Mouse (Mus musculus): Measurements from ENCODE around the gene Polr3b. TPM values are rescaled to one million over a fixed set of nuclear protein-coding genes. Genes with fewer than 3 reads are reported as not detected.

Gene Polr3b
- polyA plus RNA-seq, 1 experiment from 2014 or later, result 15.8 TPM

DNA sequence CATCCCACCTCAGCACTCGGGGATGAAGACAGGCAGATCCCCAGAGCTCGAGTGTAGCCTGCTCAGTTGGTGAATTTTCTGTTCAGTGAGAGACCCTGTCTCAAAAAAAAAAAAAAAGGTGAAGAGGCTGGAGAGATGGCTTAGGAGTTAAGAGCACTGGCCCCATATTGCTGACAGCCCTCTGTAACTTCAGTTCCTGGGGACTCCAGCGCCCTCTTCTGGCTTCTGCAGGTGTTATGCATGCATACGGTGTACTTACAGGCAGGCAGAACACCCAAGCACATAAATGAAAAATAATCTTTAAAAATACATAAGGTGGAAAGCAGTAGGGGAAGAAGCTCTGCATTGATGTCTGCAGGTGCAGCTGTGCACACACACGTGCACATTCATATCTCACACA, 9.1 kb downstream of the Polr3b start:
- Histone ChIP-seq H3K4me3 (ENCODE audit: low read depth, low read length) (no peak overlapping the region), H3K4me2 (no peak overlapping the region), H3K4me1 (replicated peaks; ENCODE audit: control insufficient read depth, insufficient read depth, low read length) (no peaks in the 10 kb centered on the region), H3K27ac (ENCODE audit: low read depth, low read length) (no peak overlapping the region), H3K9ac (ENCODE audit: low read depth, low read length) (no peak overlapping the region), H3K36me3 (ENCODE audit: control insufficient read depth, insufficient read depth, low read length) (peaks cover 15% of the 10 kb centered on the region; the same call in 1 of the 2 replicates), H3K27me3 (replicated peaks; ENCODE audit: control insufficient read depth, insufficient read depth, low read length) (no peaks in the 10 kb centered on the region), H3K9me3 (ENCODE audit: control insufficient read depth, low read length) (no peaks in the 10 kb centered on the region)
- 68% methylated on average over 5 of the region's 5 CpGs for WGBS
- ATAC-seq (replicated peaks; ENCODE audit: low FRiP score), result no peak
- DNase-seq (ENCODE audit: low spot score), result no peak

DNA sequence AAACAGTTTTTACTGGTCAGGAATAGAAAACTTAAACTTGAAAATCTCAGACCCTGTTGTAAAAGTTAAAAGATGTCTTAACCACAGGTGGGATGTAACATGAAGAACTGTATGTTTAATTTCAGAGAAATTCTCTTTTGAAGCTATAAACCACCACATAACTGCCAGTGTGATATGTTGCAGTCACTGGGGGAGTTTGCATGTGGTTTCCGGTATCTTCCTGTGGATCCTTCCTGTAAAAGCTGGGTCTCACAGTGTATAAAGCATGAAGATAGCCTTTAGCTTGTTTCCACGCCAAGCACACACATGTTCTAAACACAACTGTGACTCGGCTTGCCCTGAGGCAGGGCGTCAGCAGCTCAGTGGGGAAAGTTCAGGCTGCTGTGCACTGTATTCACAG, 9.9 kb downstream of the Polr3b start:
- Histone ChIP-seq H3K36me3 (ENCODE audit: control insufficient read depth, insufficient read depth, low read length) (peaks cover 21% of the 10 kb centered on the region; the same call in 1 of the 2 replicates), H3K4me2 (no peak overlapping the region), H3K9ac (ENCODE audit: low read depth, low read length) (no peak overlapping the region), H3K27me3 (replicated peaks; ENCODE audit: control insufficient read depth, insufficient read depth, low read length) (no peaks in the 10 kb centered on the region), H3K4me3 (ENCODE audit: low read depth, low read length) (no peak overlapping the region), H3K9me3 (ENCODE audit: control insufficient read depth, low read length) (no peaks in the 10 kb centered on the region), H3K4me1 (replicated peaks; ENCODE audit: control insufficient read depth, insufficient read depth, low read length) (no peaks in the 10 kb centered on the region), H3K27ac (ENCODE audit: low read depth, low read length) (no peak overlapping the region)
- 96% methylated on average over 4 of the region's 4 CpGs for WGBS
- ATAC-seq (replicated peaks; ENCODE audit: low FRiP score), result no peak
- DNase-seq (ENCODE audit: low spot score), result no peak

DNA sequence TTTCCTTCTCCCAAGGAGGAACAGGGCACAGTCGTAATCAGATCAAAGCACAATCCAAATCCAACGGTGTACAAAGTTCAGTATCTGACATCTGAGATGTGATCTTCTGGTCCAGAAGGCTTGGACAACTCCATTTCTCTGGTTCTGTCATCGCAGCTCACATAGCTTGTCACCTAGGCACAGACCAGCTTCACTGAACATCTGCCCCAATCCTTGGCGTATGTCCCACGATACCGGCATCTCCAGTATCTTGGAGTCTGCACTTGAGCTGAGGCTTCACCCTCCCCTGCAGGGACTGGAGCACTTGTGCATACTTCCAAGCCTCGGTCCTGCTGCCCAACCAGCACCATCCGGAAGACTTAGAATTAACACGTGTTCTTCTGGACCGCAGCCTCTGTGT, 14.6 kb downstream of the Polr3b start:
- no peak for DNase-seq (ENCODE audit: low spot score)
- no peak overlapping the region for H3K27ac ChIP-seq (ENCODE audit: low read depth, low read length)
- peaks cover 3% of the 10 kb centered on the region for H3K4me1 ChIP-seq (replicated peaks; ENCODE audit: control insufficient read depth, insufficient read depth, low read length)
- no peak for ATAC-seq (replicated peaks; ENCODE audit: low FRiP score)
- no peaks in the 10 kb centered on the region for H3K27me3 ChIP-seq (replicated peaks; ENCODE audit: control insufficient read depth, insufficient read depth, low read length)
- no peaks in the 10 kb centered on the region for H3K9me3 ChIP-seq (ENCODE audit: control insufficient read depth, low read length)
- H3K4me2 ChIP-seq, result no peak overlapping the region
- no peak overlapping the region for H3K4me3 ChIP-seq (ENCODE audit: low read depth, low read length)
- 93% methylated on average over 10 of the region's 10 CpGs for WGBS
- H3K36me3 ChIP-seq (ENCODE audit: control insufficient read depth, insufficient read depth, low read length), result peaks cover 19% of the 10 kb centered on the region
- H3K9ac ChIP-seq (ENCODE audit: low read depth, low read length), result no peak overlapping the region

DNA sequence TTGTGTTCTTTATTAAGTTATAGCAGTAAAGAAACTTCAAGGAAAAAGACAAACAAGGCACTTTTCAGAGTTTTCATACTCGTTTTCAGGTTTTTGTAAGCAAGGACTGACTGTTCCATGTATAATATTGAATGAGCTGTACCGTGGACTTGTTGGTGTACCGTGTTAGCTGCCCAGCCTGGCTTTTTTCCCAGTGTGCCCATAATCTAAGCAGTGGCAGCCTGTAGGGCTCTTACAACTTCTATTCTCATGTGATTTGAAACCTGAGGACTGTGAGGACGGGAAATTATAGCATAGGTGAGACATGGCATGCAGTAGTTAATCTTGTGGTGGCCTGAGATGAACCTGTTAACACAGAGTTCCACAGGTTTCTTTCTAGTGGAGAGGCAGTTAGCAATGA, 16.3 kb downstream of the Polr3b start:
- H3K4me2 ChIP-seq, result no peak overlapping the region
- no peaks in the 10 kb centered on the region for H3K9me3 ChIP-seq (ENCODE audit: control insufficient read depth, low read length)
- no peak for DNase-seq (ENCODE audit: low spot score)
- no peak overlapping the region for H3K4me3 ChIP-seq (ENCODE audit: low read depth, low read length)
- H3K36me3 ChIP-seq (ENCODE audit: control insufficient read depth, insufficient read depth, low read length), result peaks cover 15% of the 10 kb centered on the region
- WGBS, result 90% methylated on average over 4 of the region's 4 CpGs
- H3K27ac ChIP-seq (ENCODE audit: low read depth, low read length), result no peak overlapping the region
- H3K4me1 ChIP-seq (replicated peaks; ENCODE audit: control insufficient read depth, insufficient read depth, low read length), result peaks cover 3% of the 10 kb centered on the region
- no peak overlapping the region for H3K9ac ChIP-seq (ENCODE audit: low read depth, low read length)
- ATAC-seq (replicated peaks; ENCODE audit: low FRiP score), result no peak
- no peaks in the 10 kb centered on the region for H3K27me3 ChIP-seq (replicated peaks; ENCODE audit: control insufficient read depth, insufficient read depth, low read length)

DNA sequence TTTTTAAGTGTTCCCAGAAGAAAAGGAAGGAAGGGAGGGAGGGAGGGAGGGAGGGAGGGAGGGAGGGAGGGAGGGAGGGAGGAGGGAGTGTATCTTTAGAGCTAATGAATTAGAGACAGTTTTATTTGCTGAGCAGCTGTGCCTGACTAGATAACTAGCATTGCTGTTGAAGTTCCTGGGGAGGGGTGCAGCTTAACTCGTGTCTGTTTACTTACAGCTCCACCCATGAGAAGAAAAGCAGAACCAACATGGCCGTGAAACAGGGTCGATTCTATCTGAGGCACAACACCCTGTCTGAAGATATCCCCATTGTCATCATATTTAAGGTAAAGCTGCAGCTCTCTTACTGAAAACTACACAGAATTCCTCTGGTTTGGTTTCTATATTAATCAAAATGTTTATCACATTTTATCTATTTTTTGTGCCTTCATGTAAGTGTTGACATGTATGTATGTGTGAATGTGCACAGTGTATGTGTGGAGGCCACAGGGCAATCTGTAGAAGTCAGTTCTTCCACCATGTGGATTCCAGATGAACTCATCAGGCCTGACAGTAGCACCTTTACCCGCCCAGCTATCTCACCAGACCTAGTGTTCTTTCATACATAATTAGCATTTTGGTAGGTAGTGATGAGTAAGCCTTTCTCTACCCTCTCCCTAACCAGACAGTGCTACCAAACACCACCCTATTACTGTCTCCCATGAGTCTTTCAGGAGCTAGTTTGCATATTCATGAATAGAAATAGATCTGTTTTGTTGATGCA, 17.6 kb downstream of the Polr3b start:
- H3K4me3 ChIP-seq (ENCODE audit: low read depth, low read length), result no peak overlapping the region

DNA sequence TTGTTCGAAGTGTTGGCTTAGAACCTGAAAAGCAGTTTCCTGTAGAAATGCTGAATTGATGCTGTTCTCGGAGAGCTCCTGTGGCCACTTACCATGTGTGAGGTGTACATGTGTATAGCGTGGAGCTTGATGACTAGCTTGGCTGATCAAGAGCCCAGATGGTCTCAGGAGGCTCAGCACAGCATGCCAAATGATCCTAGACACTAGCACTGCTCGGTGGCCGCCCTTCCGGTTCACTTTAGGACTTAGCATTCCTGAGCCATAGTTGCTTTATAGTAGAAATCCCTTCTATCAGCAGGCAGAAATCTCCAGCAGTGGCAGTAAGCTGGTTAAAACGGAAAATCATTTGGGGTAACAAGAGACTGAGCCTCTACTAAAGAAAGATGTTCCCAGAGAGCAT, 18.8 kb downstream of the Polr3b start:
- DNase-seq (ENCODE audit: low spot score) (no peak), ATAC-seq (replicated peaks; ENCODE audit: low FRiP score) (no peak)
- H3K4me2 ChIP-seq, result no peak overlapping the region
- H3K36me3 ChIP-seq (ENCODE audit: control insufficient read depth, insufficient read depth, low read length), result peaks cover 12% of the 10 kb centered on the region
- no peak overlapping the region for H3K4me3 ChIP-seq (ENCODE audit: low read depth, low read length)
- H3K9ac ChIP-seq (ENCODE audit: low read depth, low read length), result no peak overlapping the region
- no peaks in the 10 kb centered on the region for H3K9me3 ChIP-seq (ENCODE audit: control insufficient read depth, low read length)
- WGBS, result 84% methylated on average over 7 of the region's 7 CpGs
- peaks cover 3% of the 10 kb centered on the region for H3K4me1 ChIP-seq (replicated peaks; ENCODE audit: control insufficient read depth, insufficient read depth, low read length)
- H3K27ac ChIP-seq (ENCODE audit: low read depth, low read length), result no peak overlapping the region
- no peaks in the 10 kb centered on the region for H3K27me3 ChIP-seq (replicated peaks; ENCODE audit: control insufficient read depth, insufficient read depth, low read length)

More for the DNA sequence above, 17.6 kb downstream of the Polr3b start:
- no peaks in the 10 kb centered on the region for H3K27me3 ChIP-seq (replicated peaks; ENCODE audit: control insufficient read depth, insufficient read depth, low read length)
- H3K9me3 ChIP-seq (ENCODE audit: control insufficient read depth, low read length), result no peaks in the 10 kb centered on the region
- peaks cover 3% of the 10 kb centered on the region for H3K4me1 ChIP-seq (replicated peaks; ENCODE audit: control insufficient read depth, insufficient read depth, low read length)
- H3K9ac ChIP-seq (ENCODE audit: low read depth, low read length), result no peak overlapping the region
- no peak overlapping the region; the same call in 1 of the 2 replicates for H3K4me2 ChIP-seq
- peak overlapping the region; percentile 19; the same call in 1 of the 2 replicates for H3K27ac ChIP-seq (ENCODE audit: low read depth, low read length)
- peak; percentile 88 for ATAC-seq (replicated peaks; ENCODE audit: low FRiP score)
- peaks cover 12% of the 10 kb centered on the region for H3K36me3 ChIP-seq (ENCODE audit: control insufficient read depth, insufficient read depth, low read length)
- 51% methylated on average over 4 of the region's 4 CpGs for WGBS
- no peak for DNase-seq (ENCODE audit: low spot score)

DNA sequence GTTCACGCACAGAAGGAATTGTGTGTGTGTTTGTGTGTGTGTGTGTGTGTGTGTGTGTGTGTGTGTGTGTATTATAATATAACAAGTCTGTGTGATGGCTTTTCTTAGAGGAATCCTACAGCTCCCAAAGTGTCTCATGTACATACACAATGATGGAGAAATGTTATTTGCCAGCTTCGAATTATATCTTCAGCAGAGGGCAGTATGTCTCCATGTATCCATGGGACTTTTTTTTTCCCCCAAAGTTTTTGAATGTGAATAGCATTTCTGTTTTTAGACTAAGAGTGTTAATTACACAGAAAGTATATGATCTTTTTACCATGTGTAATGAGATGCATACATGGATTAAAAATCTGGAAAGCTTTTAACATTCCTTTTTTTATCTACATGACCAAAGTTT, 19.5 kb downstream of the Polr3b start:
- Histone ChIP-seq H3K4me3 (ENCODE audit: low read depth, low read length) (no peak overlapping the region), H3K4me2 (no peak overlapping the region), H3K36me3 (ENCODE audit: control insufficient read depth, insufficient read depth, low read length) (peaks cover 7% of the 10 kb centered on the region), H3K9ac (ENCODE audit: low read depth, low read length) (no peak overlapping the region), H3K4me1 (replicated peaks; ENCODE audit: control insufficient read depth, insufficient read depth, low read length) (peaks cover 3% of the 10 kb centered on the region), H3K27ac (ENCODE audit: low read depth, low read length) (no peak overlapping the region), H3K27me3 (replicated peaks; ENCODE audit: control insufficient read depth, insufficient read depth, low read length) (no peaks in the 10 kb centered on the region), H3K9me3 (ENCODE audit: control insufficient read depth, low read length) (no peaks in the 10 kb centered on the region)
- ATAC-seq (replicated peaks; ENCODE audit: low FRiP score) (no peak), DNase-seq (ENCODE audit: low spot score) (no peak)
- WGBS, result 73% methylated on average over 2 of the region's 2 CpGs

DNA sequence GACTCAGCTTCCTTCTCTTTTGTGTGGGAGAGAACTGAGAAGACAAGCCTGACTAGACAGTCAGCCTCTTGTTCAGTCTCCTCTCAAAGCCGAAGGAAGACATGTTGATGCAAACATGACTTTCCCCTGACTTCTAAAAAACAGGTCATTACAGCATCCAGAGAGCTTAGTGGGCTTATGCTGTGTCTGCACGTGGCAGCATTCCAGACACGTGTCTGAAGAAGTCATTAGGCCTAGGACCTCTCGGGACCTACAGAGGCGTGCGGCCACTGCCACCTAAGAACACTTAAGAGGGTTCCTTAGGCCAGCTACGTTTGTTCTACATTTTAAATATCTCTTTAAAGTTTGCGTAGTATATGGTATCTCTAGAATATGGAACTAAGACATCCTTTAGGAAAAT, 23.8 kb downstream of the Polr3b start:
- Histone ChIP-seq H3K9ac (ENCODE audit: low read depth, low read length) (no peak overlapping the region), H3K27me3 (replicated peaks; ENCODE audit: control insufficient read depth, insufficient read depth, low read length) (no peaks in the 10 kb centered on the region), H3K36me3 (ENCODE audit: control insufficient read depth, insufficient read depth, low read length) (0 out of 2 replicates have a peak, but pooled peaks cover 2% of the 10 kb centered on the region), H3K9me3 (ENCODE audit: control insufficient read depth, low read length) (no peaks in the 10 kb centered on the region), H3K4me3 (ENCODE audit: low read depth, low read length) (no peak overlapping the region), H3K27ac (ENCODE audit: low read depth, low read length) (no peak overlapping the region), H3K4me1 (replicated peaks; ENCODE audit: control insufficient read depth, insufficient read depth, low read length) (no peaks in the 10 kb centered on the region), H3K4me2 (no peak overlapping the region)
- no peak for DNase-seq (ENCODE audit: low spot score)
- ATAC-seq (replicated peaks; ENCODE audit: low FRiP score), result no peak
- WGBS, result 89% methylated on average over 8 of the region's 8 CpGs

DNA sequence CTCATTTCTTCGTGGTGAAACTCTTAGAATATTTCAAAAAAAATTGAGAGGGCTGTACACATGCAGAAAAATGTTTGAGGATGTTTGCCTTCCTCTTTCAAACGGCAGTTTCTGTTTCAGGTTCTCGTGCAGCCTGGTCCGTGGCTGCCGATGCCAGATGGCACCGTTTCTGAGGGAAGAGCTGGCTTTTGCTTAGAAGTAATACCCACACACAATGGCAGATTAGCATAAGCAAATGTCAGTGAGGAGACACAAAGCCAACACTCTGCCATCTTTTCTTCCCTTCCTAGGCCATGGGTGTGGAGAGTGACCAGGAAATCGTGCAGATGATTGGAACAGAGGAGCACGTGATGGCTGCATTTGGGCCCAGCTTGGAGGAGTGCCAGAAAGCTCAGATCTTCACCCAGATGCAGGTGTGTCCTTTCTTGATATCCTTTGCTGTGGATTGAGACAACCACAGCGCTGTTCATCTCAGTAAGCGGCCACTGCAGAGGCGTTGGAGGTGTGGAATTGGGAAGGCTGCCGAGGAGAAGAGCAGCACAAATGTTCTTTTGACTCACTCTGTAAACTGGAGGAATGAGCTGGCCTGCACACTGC, 24.5 kb downstream of the Polr3b start:
- DNase-seq (ENCODE audit: low spot score) (no peak), ATAC-seq (replicated peaks; ENCODE audit: low FRiP score) (no peak)
- Histone ChIP-seq H3K27ac (ENCODE audit: low read depth, low read length) (no peak overlapping the region), H3K4me2 (no peak overlapping the region), H3K4me3 (ENCODE audit: low read depth, low read length) (no peak overlapping the region), H3K4me1 (replicated peaks; ENCODE audit: control insufficient read depth, insufficient read depth, low read length) (no peaks in the 10 kb centered on the region), H3K9ac (ENCODE audit: low read depth, low read length) (no peak overlapping the region), H3K27me3 (replicated peaks; ENCODE audit: control insufficient read depth, insufficient read depth, low read length) (no peaks in the 10 kb centered on the region), H3K36me3 (ENCODE audit: control insufficient read depth, insufficient read depth, low read length) (0 out of 2 replicates have a peak, but pooled peaks cover 4% of the 10 kb centered on the region), H3K9me3 (ENCODE audit: control insufficient read depth, low read length) (no peaks in the 10 kb centered on the region)
- 82% methylated on average over 12 of the region's 12 CpGs for WGBS
